Mouse (Mus musculus): ENCODE data around the gene Bcl2a1b.
"Not testable (repeated sequence)": the region's sequence is repeated elsewhere in the genome, so short reads cannot be mapped to it uniquely, and the experiment has no call there.

- not testable (repeated sequence) for TF ChIP-seq CTCF (IDR thresholded peaks at IDR 0.05; ENCODE audit: control insufficient read depth, insufficient read depth, insufficient read length); USF1 (IDR thresholded peaks at IDR 0.05; ENCODE audit: low read depth); CEBPB (IDR thresholded peaks at IDR 0.05; ENCODE audit: low read depth); FOSL1 (IDR thresholded peaks at IDR 0.05; ENCODE audit: insufficient read depth, low read length, poor library complexity, severe bottlenecking); MAX (IDR thresholded peaks at IDR 0.05)
Measured at GRCm38 (mm10) chr9:89178833-89179232, 20.2 kb upstream of the Bcl2a1b start.
